Mouse (Mus musculus) adrenal gland, adult 8-10 months (tissue): Measurements from ENCODE around the gene Ifnar1. TPM values are rescaled to one million over a fixed set of nuclear protein-coding genes. Genes with fewer than 3 reads are reported as not detected.

Experiments
- DNase-seq: peaks from one replicate; pipeline ENCODE4 v3.0.0; 2022
- total RNA-seq, 4 experiments: library from RNA; stranded (reverse); gene quantifications; 2 replicates each; pipeline ENCODE4 v1.2.4; 2022

Ifnar1 gene
- total RNA-seq, 4 experiments from 2014 or later: 53.4 to 86.0 (median 68.6) TPM

DNA sequence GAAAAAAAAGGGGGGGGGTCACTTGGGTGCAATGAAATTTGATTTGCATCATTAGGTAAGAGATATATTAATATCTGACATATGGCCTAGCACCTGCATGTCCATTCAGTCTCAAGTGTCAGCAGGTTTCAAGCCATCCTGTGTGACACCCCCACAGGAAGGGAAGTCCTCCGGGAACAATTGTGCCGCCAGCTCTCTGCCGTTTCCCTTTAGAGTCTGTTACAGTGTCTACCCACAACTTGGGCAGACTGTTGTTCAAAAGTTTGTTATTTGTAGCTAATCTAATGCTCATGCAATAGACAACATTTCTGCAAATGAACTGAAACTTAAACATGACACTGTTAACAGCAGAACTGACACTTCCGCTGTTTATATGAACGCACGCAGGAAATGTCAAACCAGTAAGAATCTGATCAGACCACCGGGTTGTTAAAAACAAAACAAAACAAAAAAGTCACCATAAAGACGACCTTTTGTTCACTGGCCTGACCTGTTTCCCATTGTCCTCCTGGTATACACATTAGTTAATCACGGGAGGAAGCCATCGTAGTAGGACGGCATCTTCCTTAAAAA, 23.9 kb upstream of the Ifnar1 start:
- no peak for DNase-seq

DNA sequence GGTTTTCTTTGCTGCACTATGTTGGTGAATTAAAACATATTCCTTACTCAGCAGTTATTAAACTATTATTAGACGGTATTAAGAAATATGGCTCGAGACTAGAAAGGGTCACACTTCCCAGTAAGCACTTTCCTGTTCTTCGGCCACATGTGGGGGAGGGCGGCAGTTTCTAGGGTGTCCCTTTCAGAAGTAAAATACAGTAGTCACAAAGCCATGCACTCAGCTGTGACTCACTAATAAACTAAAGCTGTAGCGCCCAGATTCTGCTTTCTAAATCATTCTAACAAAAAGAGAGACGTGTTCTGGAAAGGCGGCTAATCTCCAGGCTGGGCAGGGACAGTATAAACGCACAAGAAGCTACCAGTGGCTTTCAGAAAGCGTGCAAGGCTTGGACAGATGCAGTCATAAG, 23.3 kb upstream of the Ifnar1 start:
- DNase-seq: no peak

DNA sequence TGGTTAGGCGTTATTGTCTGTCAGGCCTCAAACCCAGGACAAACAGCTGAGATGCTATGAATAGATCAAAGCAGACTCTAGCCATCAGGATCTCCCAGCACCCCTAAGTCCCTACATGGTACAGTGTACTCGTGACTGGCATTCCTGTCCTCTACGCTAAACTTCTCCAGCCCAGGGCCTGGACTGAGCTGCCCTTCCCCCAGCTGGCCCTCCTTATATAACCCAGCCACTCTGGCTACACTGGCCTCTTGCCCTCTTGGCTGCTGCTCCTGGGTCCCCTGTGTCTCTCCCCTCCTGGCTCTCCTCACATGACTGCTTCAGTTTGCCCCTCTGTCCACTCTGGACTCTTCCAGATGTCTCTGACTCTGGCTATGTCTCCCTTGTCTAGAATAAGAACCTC, 22.4 kb upstream of the Ifnar1 start:
- DNase-seq: no peak

DNA sequence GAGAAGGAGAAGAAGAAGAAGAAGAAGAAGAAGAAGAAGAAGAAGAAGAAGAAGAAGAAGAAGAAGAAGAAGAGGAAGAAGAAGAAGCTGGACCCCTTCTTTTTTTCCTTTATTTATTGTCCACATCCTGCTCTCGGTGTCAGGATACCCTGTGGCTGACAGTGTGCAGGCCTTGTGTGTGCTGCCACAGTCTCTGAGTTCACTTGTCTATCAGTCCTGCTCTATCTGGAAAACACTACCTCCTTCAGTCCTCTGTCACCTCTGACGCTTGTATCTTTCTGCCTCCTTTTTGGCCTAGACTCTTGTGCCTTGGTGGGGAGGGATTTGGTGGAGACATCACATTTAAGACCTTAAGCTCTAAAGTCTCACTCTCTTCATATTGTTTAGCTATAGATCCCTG, 21.6 kb upstream of the Ifnar1 start:
- DNase-seq: no peak

DNA sequence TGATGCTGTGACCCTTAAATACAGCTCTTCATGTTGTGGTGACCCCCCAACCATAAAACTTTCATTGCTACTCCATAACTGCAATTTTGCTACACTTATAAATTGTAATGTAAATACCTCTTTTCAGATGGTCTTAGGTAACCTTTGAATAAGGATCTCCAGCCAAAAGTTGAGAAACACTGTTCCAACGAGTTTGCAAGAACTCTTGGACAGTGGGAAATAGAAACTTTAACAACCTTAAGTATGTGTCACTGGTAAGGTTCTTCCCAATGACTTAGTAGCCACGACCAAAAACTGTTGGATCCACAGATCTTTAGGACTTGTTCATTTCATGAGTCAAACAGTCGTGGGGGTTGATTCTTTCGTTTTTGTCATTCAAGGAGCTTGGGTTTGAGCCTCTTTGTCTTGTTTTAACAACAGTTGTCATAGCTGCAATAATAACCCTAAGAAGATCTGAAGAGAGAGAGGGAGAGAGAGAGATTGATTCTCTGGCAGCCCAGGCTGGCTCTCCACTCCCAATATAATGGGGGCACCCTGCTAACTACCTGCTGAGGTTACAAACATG, 21.1 kb upstream of the Ifnar1 start:
- DNase-seq: no peak

DNA sequence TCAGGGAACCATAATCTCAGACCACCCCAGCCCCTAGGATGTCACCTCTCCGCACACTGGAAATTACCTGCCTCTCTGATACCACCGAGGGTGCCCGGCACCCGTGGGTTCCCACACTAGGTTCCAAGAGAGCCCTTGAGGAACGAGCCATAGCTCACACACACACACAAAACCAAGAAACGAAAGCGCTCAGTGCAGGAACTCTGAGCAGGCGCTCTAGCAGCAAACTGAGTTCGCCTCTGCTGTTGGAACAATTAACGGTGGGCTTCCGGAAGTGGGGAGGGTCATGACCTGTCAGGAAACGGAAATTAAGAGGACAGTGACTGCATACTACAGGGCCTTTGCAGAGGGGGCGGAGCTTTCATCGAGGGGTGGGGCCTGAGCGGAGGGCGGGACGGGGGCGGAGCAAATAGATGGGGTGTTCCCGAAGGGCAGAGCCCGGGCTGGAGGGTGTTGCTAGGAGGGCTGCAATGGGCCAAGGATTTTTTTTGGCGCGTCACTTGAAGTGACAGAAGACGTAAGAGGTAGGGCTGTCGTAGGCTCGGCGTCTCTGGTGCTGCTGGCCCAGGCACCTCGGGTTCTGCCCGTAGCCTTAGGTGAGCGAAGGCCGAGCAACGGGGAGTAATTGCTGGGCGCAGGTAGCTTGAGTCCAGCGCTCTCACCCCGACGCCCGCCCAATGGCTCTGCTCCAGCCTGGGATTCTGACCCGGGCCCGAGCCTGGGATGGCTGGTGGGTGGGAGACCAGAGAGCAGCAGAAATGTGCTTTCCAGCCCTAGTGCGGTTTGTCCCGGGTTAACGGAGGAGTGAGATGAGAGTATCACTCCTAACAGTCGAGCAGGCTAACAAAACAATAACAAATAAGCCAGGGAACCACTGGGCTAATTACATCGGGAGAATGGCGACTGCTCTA, 20.2 kb upstream of the Ifnar1 start:
- peak; percentile 84 for DNase-seq

DNA sequence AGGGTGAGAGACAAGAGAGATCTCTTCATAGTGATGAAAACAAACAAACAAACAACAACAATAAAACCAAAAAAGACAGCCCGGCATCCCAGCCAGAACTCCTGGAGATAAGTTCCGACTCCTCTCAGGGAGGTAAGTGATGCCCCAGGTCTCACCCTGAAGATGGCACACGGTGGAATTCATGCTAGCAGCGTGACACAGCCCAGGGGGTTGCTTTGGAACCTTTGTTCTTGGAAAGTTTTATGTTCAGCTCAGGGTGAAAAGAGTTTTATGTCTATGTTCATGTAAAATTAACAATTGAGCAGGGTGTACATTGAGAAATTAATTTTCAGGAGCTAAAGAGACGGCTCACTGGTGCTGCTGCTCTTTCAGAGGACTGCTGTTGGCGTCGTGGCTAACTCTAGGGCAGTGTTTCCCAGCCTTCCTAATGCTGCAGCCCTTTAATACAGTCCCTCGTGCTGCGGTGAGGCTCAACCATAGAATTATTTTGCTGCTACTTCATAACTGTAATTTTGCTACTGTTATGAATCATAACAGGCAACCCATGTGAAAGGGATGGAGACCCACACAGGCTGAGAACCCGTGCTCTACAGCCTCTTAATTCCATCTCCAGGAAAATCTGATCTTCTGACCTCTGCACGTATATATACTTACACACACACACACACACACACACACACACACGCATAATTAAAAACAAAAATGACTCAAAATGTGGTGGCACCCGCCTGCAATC, 19.4 kb upstream of the Ifnar1 start:
- no peak for DNase-seq

DNA sequence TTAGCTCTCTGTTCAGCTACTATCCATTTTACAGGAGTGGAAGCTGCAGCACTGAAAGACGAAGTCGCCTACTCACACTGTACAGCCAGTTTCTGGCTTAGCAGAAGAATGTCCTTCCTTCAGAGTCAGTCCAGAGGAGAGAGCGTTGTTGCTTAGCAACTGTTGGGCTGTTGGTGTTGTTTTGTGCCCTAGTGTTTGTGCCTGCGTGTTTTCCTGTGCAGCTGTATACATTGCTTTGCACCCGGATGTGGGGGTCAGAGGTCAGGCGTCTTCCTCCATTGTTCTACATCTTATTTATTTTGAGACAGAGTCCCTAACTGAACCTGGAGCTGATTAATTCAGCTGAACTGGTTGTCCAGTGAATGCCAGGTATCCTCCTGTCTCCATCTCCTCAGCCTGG, 18.5 kb upstream of the Ifnar1 start:
- DNase-seq: no peak

DNA sequence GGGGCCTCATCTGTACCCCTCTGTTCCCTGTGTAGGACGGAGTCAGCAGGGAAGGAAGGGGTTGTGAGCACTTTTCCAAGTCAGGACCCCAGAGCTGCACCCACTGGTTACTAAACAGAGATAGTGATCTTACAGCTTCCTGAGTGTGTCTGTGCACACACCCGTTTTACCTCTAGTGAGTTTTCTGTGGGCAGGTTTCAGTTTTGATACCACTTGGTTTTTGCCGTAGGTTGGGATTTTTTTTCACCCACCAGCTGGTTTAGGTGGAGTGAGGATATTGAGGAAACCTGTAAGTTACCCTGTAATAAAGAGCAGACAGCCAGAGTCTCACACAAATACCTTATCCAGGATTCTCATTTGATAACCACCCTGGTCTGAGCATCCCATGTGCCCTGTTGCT, 14.6 kb upstream of the Ifnar1 start:
- DNase-seq: no peak

DNA sequence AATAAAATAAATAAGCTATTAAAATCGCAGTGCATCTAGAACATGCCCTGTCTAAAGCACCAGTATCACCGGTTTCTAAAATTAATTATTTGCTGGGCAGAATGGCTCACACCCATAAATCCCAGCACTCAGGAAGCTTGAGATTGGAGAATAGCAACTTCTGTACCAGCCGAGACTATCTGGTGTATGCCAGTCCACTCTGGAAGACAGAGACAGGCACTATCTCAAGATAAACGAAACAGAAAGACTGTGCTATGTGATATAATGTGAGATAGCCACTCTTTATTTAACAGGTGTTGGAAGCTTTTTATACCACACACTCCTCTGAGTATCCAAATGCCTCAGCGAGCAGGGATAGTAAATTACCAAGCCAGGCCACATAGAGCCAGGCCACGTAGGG, 13.6 kb upstream of the Ifnar1 start:
- DNase-seq: no peak

DNA sequence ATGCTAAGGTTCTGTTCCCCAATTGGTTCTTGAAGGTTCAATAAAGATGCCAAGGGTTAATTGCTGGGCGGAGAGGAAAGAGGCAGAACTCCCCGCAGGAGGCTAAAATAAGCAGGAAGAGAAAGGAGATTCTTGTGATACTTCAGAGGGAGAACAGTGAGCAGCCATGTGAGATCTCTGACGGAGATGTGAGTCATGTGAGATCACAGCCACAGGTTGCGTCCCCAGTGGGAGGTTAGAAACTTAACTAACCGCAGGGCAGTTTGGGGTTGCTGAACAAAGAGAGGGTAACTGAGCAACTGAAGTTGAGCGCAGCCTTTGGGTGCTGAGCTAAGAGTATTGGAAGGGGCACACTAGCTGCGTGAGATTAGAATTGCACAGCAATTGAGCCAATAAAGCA, 9.3 kb upstream of the Ifnar1 start:
- DNase-seq: no peak

DNA sequence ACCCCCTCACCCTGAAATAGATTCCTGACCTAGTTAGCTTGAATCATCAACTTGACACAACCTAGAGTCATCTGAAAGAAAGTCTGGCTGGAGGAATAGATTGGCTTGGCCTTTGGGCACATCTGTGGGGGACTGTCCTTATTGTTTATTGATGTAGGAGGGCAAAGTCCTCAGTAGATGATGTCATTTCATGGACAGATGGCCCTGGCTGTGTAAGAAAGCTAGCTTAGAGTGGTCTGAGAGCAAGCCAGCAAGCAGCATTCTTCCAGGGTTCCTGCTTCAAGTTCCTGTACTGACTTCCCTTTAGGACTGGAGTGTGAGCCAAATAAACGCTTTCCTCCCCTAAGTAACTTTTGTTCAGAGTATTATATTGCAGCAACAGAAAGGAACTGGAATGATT, 7.0 kb upstream of the Ifnar1 start:
- no peak for DNase-seq

DNA sequence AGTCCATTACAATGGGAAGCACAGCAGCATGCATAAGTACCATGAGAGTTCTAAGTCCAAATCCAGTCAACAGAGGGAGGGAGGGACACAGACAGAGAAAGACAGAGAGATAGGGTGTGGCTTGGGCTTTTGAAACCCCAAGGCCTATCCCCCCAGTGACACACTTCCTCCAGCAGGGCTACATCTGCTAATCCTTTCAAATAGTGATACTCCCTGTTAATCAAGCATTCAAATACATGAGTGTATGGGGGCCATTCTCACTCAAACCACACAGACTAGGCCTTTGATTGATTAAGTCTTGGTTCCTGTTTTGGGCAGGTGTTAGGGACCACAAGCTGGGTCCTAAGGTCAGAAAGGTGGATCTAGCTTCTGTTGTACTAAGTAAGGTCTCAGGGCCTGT, 4.5 kb upstream of the Ifnar1 start:
- DNase-seq: no peak

DNA sequence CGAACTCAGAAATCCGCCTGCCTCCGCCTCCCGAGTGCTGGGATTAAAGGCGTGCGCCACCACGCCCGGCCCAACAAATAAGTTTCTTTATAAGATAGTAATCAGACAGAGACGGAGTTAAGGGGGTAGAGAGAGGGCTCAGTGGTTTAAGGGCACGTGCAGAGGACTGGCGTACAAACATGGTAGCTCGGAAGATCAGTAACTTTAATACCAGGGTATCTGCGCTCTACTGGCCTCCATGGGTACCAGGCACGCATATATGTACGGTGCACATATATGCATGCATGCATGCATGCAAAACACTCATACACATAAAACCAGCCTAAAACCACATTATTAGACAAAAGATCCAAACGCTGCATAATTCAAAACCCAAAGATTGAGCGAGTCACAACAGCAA, 651 bp upstream of the Ifnar1 start:
- DNase-seq: no peak

DNA sequence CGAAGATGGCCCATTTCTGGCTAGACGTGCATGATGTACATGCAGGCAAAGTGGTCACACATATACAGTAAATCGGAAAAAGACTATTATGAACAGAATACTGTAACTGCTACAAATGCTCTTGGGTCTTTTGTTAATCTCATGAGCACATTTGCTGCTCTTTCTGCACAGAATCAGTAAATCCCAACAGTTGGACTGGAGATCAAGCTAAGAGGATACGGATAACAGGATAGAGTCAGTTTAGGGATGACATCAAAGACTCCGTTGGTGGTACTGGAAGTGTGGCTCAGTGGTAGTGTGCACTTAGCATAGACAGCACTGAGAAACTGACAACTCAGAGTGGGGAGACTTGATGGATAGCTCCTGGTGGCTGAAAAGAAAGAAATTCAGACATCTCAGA, 803 bp downstream of the Ifnar1 start:
- DNase-seq: no peak

DNA sequence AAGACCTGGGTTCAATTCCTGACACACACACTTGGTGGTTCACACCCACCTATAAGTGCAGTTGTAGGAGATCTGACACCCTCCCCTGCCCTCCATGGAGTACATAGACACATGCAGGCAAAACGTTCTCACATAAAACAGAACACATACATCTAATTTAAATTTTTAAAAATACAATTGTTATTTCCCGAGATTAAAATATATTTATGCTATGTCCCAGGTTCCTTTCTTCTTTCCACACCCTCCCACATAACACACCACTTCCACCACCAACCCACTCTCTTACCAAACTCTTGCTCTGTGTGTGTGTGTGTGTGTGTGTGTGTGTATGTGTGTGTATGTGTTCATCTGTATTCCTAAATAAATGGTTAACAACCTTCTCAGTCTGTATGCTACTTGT, 3.0 kb downstream of the Ifnar1 start:
- DNase-seq: no peak

DNA sequence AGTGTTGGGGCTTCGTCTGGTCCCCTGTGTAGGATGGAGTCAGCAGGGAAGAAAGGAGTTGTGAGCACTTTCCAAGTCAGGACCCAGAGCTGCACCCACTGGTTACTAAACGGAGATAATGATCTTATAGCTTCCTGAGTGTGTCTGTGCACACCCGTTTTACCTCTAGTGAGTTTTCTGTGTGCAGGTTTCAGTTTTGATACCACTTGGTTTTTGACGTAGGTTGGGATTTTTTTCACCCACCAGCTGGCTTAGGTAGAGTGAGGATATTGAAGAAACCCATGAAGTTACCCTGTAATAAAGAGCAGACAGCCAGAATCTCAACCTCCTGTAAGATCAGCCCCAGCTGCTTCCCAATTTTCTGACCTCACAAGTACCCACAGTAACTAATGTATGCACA, 5.9 kb downstream of the Ifnar1 start:
- DNase-seq: no peak

DNA sequence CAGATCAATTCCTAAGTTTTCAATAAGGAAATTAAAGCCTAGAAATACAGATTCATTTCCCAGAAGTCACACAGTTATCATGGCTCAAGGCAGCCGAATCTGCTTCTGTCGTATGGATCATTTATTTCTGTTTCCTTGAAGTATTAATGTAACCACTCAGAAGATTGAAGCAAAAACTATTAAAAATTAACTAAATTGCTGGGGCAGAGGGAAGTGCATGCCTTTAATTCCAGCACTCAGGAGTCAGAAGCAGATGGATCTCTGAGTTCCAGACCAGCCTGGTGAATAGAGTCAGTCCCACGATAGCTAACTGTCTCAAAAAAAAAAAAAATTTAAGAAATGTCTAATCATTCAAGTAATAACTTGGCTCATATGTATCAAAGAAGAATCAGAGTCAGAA, 6.4 kb downstream of the Ifnar1 start:
- no peak for DNase-seq

DNA sequence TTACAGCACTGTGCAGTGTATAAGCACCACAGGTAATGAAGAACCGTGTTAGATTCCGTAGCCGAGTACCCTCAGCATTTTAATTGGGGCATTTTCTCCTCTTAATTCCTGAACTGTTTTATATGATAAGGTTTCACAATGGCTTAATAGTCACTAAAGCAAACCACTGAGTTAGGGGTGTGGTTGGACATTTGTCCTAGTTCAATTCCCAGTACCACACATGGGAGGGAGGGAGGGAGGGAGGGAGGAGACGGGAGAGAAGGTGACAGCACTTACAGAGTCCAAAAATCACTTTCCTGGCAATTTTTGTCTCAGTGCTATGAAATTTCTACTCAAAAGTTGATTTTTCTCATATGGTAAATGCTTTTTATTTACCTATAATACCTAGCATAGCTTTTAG, 10.5 kb downstream of the Ifnar1 start:
- no peak for DNase-seq

DNA sequence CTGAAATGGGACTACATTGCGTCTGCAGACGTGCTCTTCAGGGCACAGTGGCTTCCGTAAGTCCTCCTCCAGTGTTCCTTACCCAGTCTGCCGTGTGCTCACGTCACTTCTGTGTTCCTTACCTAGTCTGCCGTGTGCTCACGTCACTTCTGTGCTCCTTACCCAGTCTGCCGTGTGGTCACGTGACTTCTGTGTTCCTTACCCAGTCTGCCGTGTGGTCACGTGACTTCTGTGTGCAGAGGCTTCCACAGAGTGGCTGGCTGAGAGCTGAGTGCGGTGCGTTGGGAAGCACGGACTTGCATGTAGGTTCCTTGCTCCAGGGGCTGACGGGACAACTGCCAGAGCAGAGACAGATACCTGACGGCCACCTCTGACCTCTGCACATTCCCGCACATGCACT, 11.2 kb downstream of the Ifnar1 start:
- no peak for DNase-seq

DNA sequence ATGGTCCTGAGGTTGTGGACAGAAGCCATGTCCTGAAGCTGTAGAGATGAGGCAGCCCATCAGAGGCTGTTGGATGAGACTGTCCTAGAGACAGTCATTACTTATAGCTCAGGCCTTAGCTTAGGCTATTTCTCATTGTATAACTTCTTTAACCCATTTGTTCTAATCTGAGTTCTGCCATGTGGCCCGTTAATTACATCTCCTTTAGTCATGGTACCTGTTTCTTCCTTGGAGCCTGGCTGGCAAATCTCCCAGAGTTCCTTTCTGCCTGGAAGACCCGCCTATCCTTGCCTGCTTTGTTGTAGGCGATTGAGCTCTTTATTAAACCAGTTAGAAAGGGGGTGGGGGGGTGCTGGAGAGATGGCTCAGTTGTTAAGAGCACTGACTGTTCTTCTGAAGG, 11.7 kb downstream of the Ifnar1 start:
- DNase-seq: no peak

DNA sequence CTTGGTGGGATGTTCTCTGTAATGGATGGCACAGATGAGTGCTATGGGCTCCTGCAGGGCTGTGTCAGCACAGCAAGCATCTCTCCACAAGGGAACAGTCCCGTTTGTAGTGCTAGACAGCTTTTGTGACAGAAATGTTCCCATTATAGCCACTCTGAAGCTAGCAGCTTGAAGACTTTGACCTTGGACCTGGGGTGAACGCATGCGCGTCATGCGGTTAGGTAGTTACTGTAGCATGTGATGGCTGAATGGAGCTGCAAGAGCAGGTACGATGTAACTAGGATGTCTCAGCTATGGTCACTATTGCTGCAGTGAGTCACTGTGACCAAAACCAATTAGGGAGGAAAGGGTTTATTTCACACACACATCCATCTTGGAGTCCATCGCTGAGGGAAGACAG, 13.0 kb downstream of the Ifnar1 start:
- DNase-seq: no peak

DNA sequence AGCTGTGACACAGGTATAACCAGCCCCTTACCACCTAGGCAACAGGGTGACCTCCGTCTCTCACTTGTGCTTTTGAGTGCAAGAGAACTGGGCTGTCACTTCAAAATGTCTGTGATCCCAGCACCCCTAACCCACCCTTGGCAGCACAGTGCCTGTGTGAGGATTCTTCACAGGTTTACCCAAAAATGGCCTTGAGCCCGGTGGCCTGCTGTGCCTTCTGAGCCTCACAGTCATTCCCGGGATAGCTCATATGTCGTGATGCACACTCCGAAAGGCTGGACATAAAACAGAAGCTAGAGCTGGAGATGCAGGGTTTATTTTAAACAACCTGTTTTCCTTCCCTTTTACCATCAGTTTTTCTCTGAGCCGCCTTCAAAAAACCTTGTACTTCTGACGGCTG, 19.7 kb downstream of the Ifnar1 start:
- DNase-seq: no peak
